Mouse (Mus musculus): Measurements from ENCODE around the gene Tmcc3. TPM values are rescaled to one million over a fixed set of nuclear protein-coding genes. Genes with fewer than 3 reads are reported as not detected.
"Not testable (repeated sequence)": the region's sequence is repeated elsewhere in the genome, so short reads cannot be mapped to it uniquely, and the experiment has no call there.

The Tmcc3 gene
- total RNA-seq, 1 experiment from 2014 or later = 0.15 TPM

DNA sequence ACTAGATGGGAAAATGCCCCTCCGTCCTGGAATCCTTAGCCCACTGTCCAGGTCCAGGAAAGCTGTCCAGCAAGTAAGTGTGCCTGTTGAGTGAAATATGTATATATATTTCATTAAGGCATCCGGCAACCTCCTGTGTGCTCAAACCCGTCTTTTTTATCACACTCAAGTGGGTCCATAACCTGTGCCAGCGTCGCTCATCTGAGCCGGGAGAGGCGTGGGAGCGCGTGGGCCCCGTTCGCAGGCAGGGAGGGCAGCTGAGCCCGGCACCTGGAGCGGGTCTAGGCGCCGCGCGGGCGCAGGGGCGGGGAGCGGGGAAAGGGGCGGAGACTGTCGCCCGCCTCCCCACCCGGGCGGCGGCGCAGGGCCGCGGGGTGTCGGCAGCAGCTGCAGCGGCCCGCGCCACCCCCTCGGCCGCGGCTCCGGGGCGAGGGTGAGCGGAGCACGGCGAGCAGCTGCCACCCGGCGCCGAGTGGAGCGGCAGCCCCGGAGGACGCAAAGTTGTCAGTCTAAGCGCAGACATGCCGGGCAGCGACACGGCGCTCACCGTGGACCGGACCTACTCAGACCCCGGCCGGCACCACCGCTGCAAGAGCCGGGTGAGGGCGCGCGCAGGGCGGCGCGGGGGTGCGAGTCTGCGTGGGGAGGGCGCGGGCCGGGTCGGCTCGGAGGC lies 202.9 kb downstream of the Tmcc3 start:
- ATAC-seq (replicated peaks in 1 of 2; ENCODE audit: insufficient read depth in 1 of 2, low FRiP score in 2 of 2, low TSS enrichment in 1 of 2, low read depth in 1 of 2, poor library complexity in 2 of 2, severe bottlenecking in 2 of 2) = peak; percentile 50 to 66; a peak in 3 of 4 replicates

DNA sequence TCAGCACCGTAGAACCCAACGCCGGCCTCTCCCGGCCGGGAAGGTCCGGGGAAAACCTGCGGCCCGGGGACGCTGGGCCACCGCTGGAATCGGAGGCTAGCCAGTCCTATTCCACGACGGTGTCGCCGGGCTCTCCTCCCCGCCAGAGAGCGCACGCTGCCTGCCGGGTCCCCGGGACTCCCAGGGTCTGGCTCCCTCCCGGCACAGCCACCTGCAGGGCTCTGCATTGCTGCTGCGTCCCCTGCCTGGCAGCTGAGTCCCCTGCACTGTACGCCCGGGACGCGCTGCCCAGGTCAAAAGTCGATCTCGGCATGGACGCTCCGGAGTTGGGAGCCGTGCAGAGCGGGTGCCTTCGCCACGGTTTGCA lies 203.4 kb downstream of the Tmcc3 start:
- peak; percentile 57 to 66; a peak in 3 of 4 replicates for ATAC-seq (replicated peaks in 1 of 2; ENCODE audit: insufficient read depth in 1 of 2, low FRiP score in 2 of 2, low TSS enrichment in 1 of 2, low read depth in 1 of 2, poor library complexity in 2 of 2, severe bottlenecking in 2 of 2)

DNA sequence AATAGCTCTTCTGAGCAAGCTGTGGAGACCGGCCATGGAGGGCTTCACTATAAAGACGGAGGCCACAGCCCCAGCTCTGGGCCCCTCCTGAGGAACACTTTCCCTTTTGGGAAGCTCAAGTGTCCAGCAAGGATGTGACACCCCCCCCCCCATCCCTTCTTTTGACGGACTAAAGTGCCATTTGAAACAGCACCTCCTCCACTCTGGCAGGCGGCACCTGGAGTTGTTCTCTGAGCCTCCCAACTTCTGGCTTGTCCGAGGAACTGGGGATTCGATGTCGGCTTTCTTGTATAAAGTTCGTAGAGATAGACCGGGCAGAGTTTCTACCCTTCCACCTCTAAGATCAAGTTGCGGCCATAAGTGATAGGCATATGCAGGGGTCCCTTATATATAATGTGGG lies 203.8 kb downstream of the Tmcc3 start:
- ATAC-seq (replicated peaks in 1 of 2; ENCODE audit: insufficient read depth in 1 of 2, low FRiP score in 2 of 2, low TSS enrichment in 1 of 2, low read depth in 1 of 2, poor library complexity in 2 of 2, severe bottlenecking in 2 of 2) = peak in 1 of 2 experiments; percentile 7; a peak in 1 of 4 replicates

DNA sequence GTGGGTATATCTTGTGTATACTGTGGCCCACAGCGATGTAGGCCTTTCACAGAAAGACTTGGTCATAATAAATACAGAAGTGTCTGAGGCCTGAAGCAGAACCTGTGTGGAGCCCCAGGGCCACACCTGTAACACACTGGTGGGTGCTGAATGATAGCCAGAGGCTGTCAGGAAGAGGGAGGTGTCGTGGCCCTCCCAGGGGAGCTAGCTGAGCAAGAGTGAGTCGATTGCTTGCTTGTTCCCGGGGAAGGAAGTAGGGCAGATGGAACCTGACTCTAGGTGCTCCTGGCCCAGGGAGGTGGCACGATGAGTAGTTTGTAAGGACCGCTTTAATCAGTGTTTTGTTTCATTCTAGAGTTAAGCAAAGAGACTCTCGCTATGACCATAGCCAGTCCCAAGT lies 208.1 kb downstream of the Tmcc3 start:
- ATAC-seq (replicated peaks in 1 of 2; ENCODE audit: insufficient read depth in 1 of 2, low FRiP score in 2 of 2, low TSS enrichment in 1 of 2, low read depth in 1 of 2, poor library complexity in 2 of 2, severe bottlenecking in 2 of 2) = no peak

DNA sequence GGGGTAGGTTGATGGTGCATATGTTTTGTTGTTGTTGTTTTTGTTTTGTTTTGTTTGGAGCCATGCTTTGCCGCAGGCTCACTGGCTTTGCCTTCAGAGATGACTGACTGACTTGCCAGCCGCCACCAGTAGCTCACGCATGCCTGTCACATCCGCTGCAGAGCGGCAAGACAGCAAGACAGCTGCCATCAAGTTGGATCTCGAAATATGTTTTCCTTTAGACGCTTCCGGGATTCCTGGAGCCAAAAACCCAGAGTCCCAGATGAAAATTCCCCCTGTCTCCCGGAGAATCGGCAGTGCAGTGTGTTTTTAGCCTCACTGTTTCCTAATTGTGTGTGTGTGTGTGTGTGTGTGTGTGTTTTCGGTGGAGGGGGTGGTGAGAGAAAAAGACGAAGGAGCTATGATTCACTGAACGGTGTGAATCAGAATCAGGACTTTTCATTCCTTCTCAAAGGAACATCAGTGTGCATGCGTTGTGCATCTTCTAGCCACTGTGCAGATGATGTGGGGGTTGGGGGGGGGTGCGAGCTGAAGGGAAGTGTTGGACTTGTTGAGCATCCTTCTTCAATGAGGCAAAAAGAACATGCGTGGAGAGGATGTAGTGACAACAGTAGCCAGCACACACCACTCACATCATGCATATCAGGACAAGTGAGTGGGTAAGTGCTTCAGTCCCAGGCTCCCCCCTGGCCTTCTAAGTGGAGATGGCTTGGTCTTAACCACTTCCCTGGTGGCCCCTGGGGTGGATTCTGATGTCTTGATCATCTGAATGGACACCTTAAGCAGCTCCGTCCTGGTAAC lies 208.8 kb downstream of the Tmcc3 start:
- ATAC-seq (replicated peaks in 1 of 2; ENCODE audit: insufficient read depth in 1 of 2, low FRiP score in 2 of 2, low TSS enrichment in 1 of 2, low read depth in 1 of 2, poor library complexity in 2 of 2, severe bottlenecking in 2 of 2) = no peak

DNA sequence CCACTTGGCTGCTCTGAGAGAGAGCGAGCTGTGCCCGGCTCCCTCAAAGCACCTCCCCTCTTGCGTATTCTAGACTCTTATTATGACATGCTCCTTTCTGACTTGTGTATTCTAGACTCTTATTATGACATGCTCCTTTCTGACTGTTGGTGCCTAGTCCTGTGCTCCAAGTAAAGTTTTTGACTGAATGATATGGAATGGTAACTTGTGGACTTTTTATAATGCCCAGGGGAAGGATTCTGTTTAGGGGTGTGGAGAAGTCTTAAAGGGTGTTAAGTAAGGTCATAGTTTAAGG lies 209.3 kb downstream of the Tmcc3 start:
- no peak for ATAC-seq (replicated peaks in 1 of 2; ENCODE audit: insufficient read depth in 1 of 2, low FRiP score in 2 of 2, low TSS enrichment in 1 of 2, low read depth in 1 of 2, poor library complexity in 2 of 2, severe bottlenecking in 2 of 2)

DNA sequence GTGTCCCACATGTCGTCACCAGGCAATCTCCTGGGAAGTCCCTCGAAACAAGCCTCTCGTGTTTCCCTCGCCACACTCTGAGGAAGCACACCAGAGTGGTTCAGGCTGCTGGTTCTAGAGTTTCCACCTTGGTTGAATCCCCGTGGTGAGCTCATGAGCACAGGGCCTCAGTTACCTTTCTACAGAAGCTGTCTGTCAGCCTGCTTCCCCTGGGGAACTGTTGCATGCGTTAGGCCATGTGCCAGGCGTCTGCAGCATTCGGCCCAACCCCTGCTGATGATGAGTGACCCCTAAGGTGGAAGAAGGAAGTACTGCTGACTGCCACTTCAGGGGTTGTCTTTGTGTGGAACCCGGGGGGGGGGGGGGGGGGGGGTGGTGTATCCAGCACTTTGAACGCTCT lies 210.0 kb downstream of the Tmcc3 start:
- peak; percentile 12 to 34; a peak in 2 of 4 replicates for ATAC-seq (replicated peaks in 1 of 2; ENCODE audit: insufficient read depth in 1 of 2, low FRiP score in 2 of 2, low TSS enrichment in 1 of 2, low read depth in 1 of 2, poor library complexity in 2 of 2, severe bottlenecking in 2 of 2)

DNA sequence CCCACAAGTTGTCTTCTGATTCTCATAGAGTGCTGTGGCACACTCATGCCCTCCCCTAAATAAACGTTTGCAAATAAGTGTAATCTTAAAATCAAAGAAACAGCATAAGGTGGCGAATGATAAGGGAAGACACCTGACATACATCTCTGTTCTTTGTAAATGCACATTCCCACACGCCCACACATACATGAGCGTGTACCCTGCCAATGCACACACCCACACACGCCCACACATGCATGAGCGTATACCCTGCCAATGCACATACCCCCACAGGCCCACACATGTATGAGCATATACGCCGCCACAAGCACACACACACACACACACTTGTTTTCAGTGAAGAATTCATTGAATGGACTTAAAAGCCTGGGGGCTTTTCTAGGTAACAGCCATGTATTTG lies 211.5 kb downstream of the Tmcc3 start:
- no peak for ATAC-seq (replicated peaks in 1 of 2; ENCODE audit: insufficient read depth in 1 of 2, low FRiP score in 2 of 2, low TSS enrichment in 1 of 2, low read depth in 1 of 2, poor library complexity in 2 of 2, severe bottlenecking in 2 of 2)

DNA sequence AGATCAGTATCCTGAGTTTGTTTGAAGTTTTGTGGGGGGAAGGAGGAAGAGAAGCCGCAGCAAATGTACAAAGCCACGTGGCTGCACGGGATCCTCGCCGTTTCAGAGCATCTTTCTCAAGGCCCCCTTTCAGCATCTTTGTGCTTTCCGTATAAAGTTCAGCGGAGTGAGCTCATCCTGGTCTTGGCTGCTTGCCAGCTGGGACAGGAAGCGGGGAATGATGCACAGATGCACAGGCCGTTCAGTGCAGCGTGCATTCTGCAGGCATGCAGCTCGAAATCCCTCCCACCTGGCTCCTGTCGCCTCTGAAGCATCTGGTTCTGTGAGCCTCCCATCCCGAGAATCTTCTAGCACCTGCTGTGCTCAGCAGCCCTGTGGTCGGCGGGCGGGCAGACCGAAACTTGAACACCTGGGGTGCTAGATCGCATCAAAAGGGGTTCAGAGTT lies 212.0 kb downstream of the Tmcc3 start:
- no peak for ATAC-seq (replicated peaks in 1 of 2; ENCODE audit: insufficient read depth in 1 of 2, low FRiP score in 2 of 2, low TSS enrichment in 1 of 2, low read depth in 1 of 2, poor library complexity in 2 of 2, severe bottlenecking in 2 of 2)

DNA sequence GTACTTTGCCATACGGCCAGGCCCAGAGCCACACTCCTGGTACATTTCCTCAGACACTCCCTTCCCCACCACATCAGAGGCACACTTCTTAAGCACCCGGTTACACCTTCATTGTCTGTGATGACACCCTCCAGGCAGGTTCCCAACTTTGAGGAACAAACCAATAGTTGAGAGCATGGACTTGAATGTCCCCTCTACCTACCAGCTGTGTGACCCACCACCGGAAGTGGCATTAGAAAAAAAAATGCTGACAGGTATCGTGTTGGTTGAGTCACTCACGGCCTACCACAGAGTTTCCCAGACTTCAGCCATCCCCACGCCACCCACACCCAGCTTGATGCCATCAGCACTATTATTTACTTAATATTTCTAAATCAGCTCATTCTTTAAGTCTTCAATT lies 213.2 kb downstream of the Tmcc3 start:
- peak; percentile 24 to 26; a peak in 1 of 4 replicates for ATAC-seq (replicated peaks in 1 of 2; ENCODE audit: insufficient read depth in 1 of 2, low FRiP score in 2 of 2, low TSS enrichment in 1 of 2, low read depth in 1 of 2, poor library complexity in 2 of 2, severe bottlenecking in 2 of 2)

DNA sequence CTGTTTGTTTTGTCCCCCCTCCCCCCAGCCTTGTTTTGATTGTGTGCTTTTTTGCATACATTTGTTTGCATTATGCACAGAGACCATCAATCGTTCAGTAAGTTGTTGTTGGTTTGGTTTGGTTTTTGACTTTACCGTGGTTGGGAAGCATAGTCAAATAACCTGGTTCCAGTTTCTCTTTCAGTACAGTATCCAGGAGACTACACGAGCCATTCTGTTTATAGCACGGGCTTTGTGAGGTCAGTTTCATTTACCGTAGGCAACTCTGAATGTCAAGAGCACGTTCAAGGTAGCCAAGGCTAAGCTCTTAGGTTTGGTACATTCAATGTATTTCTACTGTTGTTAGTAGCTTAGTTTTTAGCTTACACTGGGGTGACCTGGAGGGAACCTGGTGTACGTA lies 214.0 kb downstream of the Tmcc3 start:
- no peak for ATAC-seq (replicated peaks in 1 of 2; ENCODE audit: insufficient read depth in 1 of 2, low FRiP score in 2 of 2, low TSS enrichment in 1 of 2, low read depth in 1 of 2, poor library complexity in 2 of 2, severe bottlenecking in 2 of 2)

DNA sequence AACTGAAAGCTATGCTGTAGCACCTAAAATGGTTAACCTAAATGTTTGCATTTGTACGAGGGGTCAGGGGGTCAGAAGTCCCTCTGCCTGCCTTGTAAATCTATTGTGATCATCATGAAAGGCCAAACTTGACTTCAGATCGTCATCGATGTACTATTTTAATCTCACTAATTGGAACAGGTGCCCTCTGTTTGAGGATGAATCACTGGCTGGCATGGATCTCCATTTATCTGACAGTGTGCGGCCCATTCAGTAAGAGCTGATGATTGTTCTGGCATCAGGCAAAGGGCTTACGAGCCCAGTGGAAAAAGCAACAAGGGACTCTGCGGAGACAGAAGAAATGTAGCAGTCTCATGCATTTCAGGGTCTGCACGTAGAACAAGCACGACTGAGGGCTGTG lies 215.1 kb downstream of the Tmcc3 start:
- no peak for ATAC-seq (replicated peaks in 1 of 2; ENCODE audit: insufficient read depth in 1 of 2, low FRiP score in 2 of 2, low TSS enrichment in 1 of 2, low read depth in 1 of 2, poor library complexity in 2 of 2, severe bottlenecking in 2 of 2)

DNA sequence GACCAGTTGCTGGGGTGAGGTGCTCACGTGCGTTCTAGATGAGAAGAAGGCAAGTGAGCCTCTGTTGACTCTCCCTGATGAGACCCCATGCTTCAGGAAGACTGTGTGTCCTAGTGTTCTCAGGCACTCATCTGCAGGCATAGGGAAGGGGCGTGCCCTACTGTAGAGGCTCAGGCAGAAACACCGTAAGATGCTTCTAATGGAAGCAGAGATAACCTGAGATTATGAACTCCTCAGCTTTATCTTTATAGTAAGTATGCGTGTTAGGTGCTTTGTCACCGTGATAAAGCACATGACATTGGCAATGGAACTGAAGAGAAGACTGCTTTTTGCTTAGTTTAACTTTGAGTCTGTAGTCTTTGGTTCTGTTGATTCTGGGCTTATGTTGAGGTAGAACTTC lies 215.5 kb downstream of the Tmcc3 start:
- no peak for ATAC-seq (replicated peaks in 1 of 2; ENCODE audit: insufficient read depth in 1 of 2, low FRiP score in 2 of 2, low TSS enrichment in 1 of 2, low read depth in 1 of 2, poor library complexity in 2 of 2, severe bottlenecking in 2 of 2)

DNA sequence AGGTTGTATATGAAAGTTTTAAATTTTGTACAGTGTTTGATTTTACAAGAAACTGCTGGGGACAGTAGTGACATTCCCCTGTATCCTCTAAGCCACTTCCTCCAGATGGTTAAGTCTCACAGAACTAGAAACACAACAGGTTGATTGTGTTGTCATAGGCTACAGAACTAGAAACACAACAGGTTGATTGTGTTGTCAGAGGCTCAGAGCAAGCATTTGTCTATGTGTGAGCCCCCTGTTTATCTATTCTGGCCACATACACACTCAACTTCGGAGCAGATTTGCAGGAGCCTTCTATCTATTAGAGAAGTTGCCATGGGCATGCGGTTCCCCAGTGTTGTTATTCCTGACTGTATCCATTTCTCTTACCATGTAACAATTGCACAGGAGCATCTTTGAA lies 218.3 kb downstream of the Tmcc3 start:
- no peak for ATAC-seq (replicated peaks in 1 of 2; ENCODE audit: insufficient read depth in 1 of 2, low FRiP score in 2 of 2, low TSS enrichment in 1 of 2, low read depth in 1 of 2, poor library complexity in 2 of 2, severe bottlenecking in 2 of 2)

DNA sequence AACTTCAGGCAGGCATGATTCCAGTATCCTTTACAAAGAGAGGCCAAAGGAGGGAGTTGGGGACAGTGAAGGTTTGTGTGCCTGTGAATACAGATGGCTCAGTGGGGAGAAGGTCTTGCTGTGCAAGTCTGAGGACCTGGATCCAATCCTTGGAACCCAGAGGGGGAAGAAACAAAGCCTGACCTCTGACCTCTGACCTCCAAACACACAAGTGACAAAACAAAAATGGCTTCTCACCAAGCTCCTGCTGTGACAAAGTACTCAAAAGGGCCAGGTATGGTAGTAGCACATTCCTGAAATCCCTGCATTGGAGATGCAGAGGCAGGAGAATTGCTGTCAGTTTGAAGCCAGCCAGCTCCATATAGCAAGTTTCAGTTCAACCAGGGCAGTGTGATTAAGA lies 219.7 kb downstream of the Tmcc3 start:
- ATAC-seq (replicated peaks in 1 of 2; ENCODE audit: insufficient read depth in 1 of 2, low FRiP score in 2 of 2, low TSS enrichment in 1 of 2, low read depth in 1 of 2, poor library complexity in 2 of 2, severe bottlenecking in 2 of 2) = no peak

DNA sequence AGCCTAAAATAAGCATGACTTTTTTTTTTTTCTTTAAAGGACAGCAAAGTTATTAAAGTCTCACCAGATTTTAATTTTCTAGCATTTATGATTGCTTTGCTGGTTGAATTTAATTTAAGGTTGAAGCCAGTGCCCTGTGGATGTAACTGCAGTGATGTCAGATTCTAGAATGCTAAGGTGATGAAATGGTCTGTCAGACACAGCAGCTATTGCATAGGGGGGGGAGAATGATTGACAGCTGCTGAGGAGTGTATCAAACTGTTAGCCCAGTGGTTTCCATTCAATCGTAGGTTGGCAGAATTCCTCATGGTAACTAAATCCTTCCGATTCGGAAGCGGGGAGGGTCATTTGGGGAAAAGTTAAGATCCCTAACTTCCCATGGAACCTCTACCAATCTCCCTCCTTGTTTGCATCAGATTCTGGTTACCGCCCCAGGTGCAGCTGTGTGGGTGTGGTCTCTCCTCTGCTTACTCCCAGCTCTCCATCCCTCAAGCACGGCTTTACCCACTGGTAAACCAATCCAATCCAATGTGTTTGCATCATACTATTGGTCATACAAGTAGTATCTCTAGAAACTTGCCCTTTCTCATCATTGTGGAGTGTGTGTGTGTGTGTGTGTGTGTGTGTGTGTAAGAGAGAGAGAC lies 221.5 kb downstream of the Tmcc3 start:
- ATAC-seq (replicated peaks in 1 of 2; ENCODE audit: insufficient read depth in 1 of 2, low FRiP score in 2 of 2, low TSS enrichment in 1 of 2, low read depth in 1 of 2, poor library complexity in 2 of 2, severe bottlenecking in 2 of 2) = no peak

DNA sequence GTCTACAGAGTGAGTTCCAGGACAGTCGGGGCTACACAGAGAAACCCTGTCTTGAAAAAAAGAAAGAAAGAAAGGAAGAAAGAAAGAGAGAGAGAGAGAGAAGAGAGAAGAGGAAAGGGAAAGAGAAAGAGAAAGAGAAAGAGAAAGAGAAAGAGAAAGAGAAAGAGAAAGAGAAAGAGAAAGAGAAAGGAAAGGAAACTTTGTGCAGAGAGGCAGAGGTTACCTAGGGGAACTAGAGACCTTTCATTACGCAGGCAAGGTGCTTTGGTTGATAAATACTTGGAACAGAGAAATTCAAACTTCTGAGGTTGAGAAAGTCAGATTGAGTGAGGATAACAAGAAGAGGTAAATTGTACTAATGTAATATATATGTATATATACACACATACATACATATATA lies 226.9 kb downstream of the Tmcc3 start:
- ATAC-seq (replicated peaks in 1 of 2; ENCODE audit: insufficient read depth in 1 of 2, low FRiP score in 2 of 2, low TSS enrichment in 1 of 2, low read depth in 1 of 2, poor library complexity in 2 of 2, severe bottlenecking in 2 of 2) = not testable (repeated sequence)

DNA sequence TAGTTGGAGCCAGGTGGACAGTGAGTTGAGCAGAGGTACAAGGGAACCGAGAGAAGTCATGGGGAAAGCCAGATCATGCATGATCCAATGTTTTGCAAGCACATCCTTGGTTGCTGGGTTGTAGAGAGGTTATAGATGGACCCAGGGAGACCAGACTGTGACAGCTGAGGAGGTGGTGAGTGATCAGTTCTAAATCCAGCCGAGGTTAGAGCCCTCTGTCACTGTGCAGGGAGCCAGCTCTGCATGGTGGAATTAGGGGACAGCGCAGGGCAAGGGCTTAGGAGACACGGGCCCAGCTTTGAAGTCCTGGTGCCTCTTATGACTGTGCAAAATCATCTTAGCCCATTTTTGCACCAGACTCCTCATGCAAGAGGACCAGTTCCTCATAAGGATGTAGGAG lies 228.5 kb downstream of the Tmcc3 start:
- no peak for ATAC-seq (replicated peaks in 1 of 2; ENCODE audit: insufficient read depth in 1 of 2, low FRiP score in 2 of 2, low TSS enrichment in 1 of 2, low read depth in 1 of 2, poor library complexity in 2 of 2, severe bottlenecking in 2 of 2)
